Mouse (Mus musculus) forebrain, embryonic 10.5 days (tissue): ENCODE measurements around the gene Card9. TPM values are rescaled to one million over a fixed set of nuclear protein-coding genes. Genes with fewer than 3 reads are reported as not detected.

Source experiments
- DNase-seq: peaks from one replicate; pipeline ENCODE4 v3.0.0-alpha.2; 2017; ENCODE audit warnings: low spot score; ENCODE audit errors: extremely low spot score
- H3K27ac ChIP-seq: fragments of 300-500 bp; sonication (generic); 2 replicates; pipeline ENCODE4 v1.5.1; 2016; ENCODE audit warnings: mild to moderate bottlenecking
- H3K27me3 ChIP-seq: fragments of 300-500 bp; sonication (generic); 2 replicates; pipeline ENCODE4 v1.6.1; 2016; ENCODE audit warnings: mild to moderate bottlenecking; ENCODE audit not compliant: poor library complexity, severe bottlenecking
- H3K36me3 ChIP-seq: fragments of 300-500 bp; sonication (generic); replicated peaks from 2 replicates; pipeline ENCODE4 v1.6.1; 2016; ENCODE audit warnings: mild to moderate bottlenecking, moderate library complexity
- H3K4me1 ChIP-seq: fragments of 300-500 bp; sonication (generic); 2 replicates; pipeline ENCODE4 v1.6.1; 2016
- H3K4me3 ChIP-seq: fragments of 300-500 bp; sonication (generic); 2 replicates; pipeline ENCODE4 v1.5.1; 2016; ENCODE audit warnings: mild to moderate bottlenecking, moderate library complexity
- H3K9me3 ChIP-seq: fragments of 300-500 bp; sonication (generic); 2 replicates; pipeline ENCODE4 v1.6.1; 2016; ENCODE audit warnings: mild to moderate bottlenecking, moderate library complexity
- WGBS: fragments of 180-500 bp; shearing (Covaris S2); methylation state at CpG from one replicate; pipeline ENCODE4 v1.1.7; 2016; 5-methylcytosine and 5-hydroxymethylcytosine counted together
- polyA plus RNA-seq: library from polyadenylated mRNA; unstranded; fragments of >200 nt; fragmentation: Nextera tagmentation; extraction: Ambion mirVana; gene quantifications from 2 replicates; pipeline ENCODE4 v1.2.1, GENCODE M21; 2016

Card9 gene
- polyA plus RNA-seq, 1 experiment from 2014 or later: 1.2 TPM

DNA sequence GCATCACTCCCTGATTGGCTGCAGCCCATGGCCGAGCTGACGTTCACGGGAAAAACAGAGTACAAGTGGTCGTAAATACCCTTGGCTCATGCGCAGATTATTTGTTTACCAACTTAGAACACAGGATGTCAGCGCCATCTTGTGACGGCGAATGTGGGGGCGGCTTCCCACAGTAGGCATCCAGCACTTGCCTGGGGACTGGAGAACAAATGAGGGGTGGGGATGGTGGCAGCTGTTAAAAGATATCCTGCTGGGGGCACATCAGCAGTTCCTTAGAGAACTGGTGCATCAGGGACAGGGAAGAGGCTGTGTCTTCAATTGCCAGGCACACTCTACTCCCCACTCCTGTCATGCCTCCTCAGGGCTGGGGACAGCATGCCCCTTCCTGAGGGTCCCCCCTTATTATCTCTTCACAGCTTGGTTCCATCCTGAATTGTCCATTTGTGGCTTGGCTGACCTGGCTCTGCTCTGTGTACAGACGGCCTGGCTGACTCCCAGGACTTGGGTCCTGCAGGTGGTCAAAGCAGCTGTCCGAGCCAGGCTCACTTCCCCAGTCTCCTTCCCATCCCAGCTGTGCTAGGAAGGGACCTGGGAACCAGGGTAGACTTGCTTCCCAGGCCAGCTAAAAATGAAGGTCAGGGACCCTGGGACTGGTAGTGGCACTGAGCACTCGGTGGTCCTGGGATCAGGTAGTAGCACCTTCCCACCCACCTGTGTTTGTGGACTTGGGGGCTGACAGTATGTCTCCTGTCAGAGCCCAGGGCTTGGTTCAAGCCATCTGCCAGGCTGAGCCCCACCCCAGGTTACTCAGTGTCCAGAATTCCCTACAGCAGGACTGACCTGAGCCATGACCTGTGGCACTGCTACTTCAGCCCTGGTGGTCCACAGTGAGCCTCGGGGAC, 22.2 kb downstream of the Card9 start:
- WGBS: 92% methylated on average over 9 of the region's 13 CpGs

DNA sequence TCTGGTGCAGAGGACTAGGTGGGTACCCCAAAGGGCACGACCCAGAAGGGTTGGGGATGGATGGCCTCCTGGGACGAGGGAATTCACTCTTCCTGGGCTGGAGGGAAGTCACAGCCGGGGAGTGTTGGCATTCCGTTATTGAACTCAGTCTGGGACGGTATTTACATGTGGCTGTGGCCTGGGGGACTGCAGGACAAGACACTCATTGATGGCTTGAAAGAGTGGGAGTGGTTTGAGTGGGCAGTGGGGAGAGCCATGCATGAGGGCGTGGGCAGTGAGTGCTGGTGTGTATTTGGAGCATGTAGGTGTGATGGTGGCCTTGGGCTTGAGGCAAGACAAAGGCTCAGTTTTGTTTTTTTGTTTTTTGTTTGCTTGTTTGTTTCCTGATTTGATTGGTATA, 30.0 kb downstream of the Card9 start:
- no peaks in the 10 kb centered on the region for H3K9me3 ChIP-seq
- no peak overlapping the region for H3K27ac ChIP-seq
- DNase-seq: no peak
- peaks cover 70% of the 10 kb centered on the region for H3K36me3 ChIP-seq
- no peaks in the 10 kb centered on the region for H3K27me3 ChIP-seq
- 62% methylated on average over 6 of the region's 6 CpGs for WGBS
- H3K4me3 ChIP-seq: no peak overlapping the region
- H3K4me1 ChIP-seq: 0 out of 2 replicates have a peak, but pooled peaks cover 2% of the 10 kb centered on the region

More for the DNA sequence above, 22.2 kb downstream of the Card9 start:
- H3K27me3 ChIP-seq: no peaks in the 10 kb centered on the region
- H3K27ac ChIP-seq: no peak overlapping the region
- no peak for DNase-seq
- no peaks in the 10 kb centered on the region for H3K9me3 ChIP-seq
- H3K4me3 ChIP-seq: no peak overlapping the region
- no peaks in the 10 kb centered on the region for H3K4me1 ChIP-seq
- H3K36me3 ChIP-seq: peaks cover 53% of the 10 kb centered on the region

DNA sequence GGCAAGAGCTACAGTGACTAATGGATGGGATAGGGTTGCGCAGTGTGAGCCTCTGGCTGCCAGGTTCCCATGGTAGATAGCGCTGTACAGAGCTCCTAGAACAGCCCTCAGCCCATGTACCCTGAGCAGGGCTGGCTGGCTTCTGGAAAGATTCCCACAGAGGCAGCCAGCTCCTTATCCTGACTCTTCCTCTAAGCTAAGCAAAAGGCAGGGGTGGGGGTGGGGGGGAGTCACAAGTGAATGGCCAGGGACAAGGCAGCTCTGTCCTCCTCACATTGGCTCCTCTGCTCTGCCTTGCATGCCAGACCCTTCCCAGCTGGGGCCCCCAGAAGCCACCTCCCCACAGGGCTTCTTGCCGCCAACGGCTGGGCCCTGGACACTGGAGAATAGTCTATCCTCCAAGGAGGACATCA, 30.7 kb downstream of the Card9 start:
- Histone ChIP-seq H3K36me3 (peaks cover 77% of the 10 kb centered on the region), H3K27me3 (no peaks in the 10 kb centered on the region), H3K4me3 (no peak overlapping the region), H3K9me3 (no peaks in the 10 kb centered on the region), H3K4me1 (0 out of 2 replicates have a peak, but pooled peaks cover 2% of the 10 kb centered on the region), H3K27ac (0 out of 2 replicates have a peak overlapping the region, but pooled peaks have one; percentile 22)
- DNase-seq: no peak
- 80% methylated on average over 4 of the region's 4 CpGs for WGBS

DNA sequence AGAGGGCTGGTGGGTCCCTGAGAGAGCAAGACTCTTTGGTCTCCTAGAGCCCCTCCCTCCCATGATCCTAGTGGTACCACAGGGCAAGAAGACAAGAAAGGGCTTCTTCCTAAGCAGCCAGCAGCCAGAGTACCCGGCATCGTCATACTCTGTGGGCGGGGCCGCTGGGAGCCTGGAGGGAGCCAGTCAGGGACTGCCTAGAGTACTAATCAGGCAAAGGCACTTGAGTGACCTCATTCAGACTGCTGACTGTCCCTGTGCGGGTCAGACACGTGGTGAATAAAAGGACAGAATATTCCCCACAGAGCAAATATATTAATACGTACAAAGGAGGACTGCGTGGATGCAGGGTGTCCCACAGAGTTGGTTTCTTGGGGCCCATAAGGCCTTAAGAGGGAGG, 31.3 kb downstream of the Card9 start:
- 62% methylated on average over 8 of the region's 8 CpGs for WGBS
- no peak for DNase-seq
- 0 out of 2 replicates have a peak, but pooled peaks cover 2% of the 10 kb centered on the region for H3K4me1 ChIP-seq
- H3K36me3 ChIP-seq: peaks cover 83% of the 10 kb centered on the region
- no peaks in the 10 kb centered on the region for H3K27me3 ChIP-seq
- no peak overlapping the region for H3K4me3 ChIP-seq
- H3K9me3 ChIP-seq: no peaks in the 10 kb centered on the region
- H3K27ac ChIP-seq: no peak overlapping the region

DNA sequence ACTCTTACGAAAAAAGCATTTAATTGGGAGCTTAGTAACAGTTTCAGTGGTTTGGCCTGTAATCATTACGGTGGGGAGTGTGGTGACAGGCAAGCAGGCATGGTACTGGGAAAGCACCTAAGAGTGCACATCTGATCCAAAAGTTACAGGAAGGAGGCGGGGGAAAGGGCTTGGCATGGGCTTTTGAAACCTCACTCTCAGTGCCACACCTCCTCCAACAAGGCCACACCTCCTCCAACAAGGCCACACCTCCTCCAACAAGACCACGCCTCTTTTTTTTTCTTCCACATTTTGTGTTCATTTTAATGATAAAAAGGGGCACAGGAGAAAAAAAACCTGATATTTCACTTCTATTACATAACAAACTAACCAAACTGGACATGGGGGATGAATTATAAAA, 32.9 kb downstream of the Card9 start:
- Histone ChIP-seq H3K36me3 (peaks cover 96% of the 10 kb centered on the region), H3K9me3 (no peaks in the 10 kb centered on the region), H3K27ac (no peak overlapping the region), H3K27me3 (no peaks in the 10 kb centered on the region), H3K4me1 (0 out of 2 replicates have a peak, but pooled peaks cover 2% of the 10 kb centered on the region), H3K4me3 (no peak overlapping the region)
- WGBS: 94% methylated on average over 4 of the region's 4 CpGs
- DNase-seq: no peak

DNA sequence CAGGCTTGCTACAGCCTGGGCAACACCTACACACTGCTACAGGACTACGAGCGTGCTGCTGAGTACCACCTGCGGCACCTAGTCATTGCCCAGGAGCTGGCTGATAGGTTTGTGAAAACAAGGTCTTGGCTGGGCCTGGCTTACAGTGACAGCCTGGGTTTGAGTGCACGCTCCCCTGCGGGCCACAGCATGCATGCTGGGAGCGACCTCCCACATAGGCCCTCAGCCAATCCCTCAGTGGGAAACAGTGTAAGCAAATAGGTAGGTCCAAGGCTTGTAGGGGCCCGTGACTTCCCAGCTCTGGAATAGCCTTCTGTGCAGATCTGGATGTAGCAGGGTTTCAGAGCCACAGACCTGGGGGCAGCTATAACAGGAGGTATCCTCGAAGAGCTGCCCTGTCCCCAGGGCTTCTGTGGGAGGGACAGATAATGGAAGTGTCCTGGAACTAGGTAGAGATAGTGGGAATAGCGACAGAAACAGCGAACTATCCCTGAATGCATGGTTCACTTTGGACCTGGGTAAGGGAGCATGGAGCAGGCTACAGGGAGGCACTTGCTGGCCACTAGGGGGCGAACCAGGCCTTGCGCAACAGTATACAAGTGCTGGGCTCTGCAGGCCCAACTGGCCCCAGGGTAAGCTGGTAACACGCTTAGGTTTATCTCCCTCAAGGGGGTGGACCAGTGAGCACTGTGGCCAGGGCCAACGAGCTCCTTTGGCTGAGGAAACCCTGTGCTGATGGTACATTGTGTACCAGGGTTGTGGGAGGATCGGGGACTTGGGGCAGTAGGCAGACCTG, 35.1 kb downstream of the Card9 start:
- Histone ChIP-seq H3K4me3 (no peak overlapping the region), H3K4me1 (0 out of 2 replicates have a peak, but pooled peaks cover 2% of the 10 kb centered on the region), H3K36me3 (peaks cover 96% of the 10 kb centered on the region), H3K27ac (no peak overlapping the region), H3K27me3 (no peaks in the 10 kb centered on the region), H3K9me3 (no peaks in the 10 kb centered on the region)
- 69% methylated on average over 15 of the region's 15 CpGs for WGBS
- DNase-seq: peak; percentile 61

DNA sequence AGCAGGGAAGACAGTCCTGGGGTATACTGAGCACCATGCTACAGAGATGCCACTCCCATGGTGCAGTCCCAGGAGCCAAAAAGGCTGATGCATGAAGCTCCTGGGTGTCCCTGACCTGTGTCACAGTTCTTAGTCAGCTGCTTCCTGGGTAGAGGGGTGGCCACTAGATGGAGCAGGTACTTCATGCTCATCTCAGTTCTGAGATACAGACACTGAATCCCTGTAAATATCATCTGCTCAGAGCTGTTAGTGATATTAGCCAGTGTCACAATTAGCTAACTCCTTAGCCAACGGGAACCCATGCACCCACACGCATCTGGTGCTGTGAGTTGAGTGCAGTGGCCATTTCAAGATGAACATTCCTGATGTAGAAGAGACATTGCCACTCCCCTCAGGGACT, 35.8 kb downstream of the Card9 start:
- Histone ChIP-seq H3K27me3 (no peaks in the 10 kb centered on the region), H3K4me3 (no peak overlapping the region), H3K36me3 (peaks cover 96% of the 10 kb centered on the region), H3K27ac (no peak overlapping the region), H3K4me1 (peaks cover 9% of the 10 kb centered on the region), H3K9me3 (no peaks in the 10 kb centered on the region)
- DNase-seq: no peak
- WGBS: 94% methylated on average over 2 of the region's 2 CpGs

DNA sequence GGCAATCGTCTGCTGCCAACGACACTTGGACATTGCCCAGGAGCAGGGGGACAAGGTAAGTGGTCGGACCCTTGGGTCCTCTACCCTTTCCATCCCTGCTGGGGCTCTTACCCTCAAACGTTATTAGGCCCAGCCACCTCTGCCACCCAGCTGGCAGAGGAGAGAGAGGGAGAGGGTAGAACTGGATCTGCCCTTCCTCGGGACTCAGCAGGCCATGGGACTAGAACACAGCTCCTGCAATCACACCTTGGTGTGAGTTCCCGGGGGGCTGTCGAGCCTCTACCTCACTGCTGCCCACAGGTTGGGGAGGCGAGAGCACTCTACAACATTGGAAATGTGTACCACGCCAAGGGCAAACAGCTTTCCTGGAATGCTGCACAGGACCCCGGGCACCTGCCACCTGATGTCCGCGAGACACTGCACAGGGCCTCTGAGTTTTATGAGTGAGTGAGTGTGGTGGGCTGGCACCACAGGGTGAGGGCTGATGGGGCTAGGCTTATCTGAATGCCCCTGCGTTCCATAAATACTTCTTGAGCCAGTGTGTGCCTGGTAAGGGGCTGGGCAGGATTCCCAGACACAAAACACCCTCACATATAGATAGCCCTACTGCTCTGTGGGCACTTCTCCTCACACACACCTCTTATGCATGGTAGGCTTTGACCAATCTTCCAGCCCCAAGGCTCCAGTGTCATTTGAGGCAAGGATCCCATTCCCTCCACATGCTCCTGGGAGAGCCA, 37.0 kb downstream of the Card9 start:
- DNase-seq: no peak
- Histone ChIP-seq H3K9me3 (no peaks in the 10 kb centered on the region), H3K4me3 (no peak overlapping the region), H3K4me1 (peaks cover 15% of the 10 kb centered on the region), H3K27me3 (no peaks in the 10 kb centered on the region), H3K27ac (no peak overlapping the region), H3K36me3 (peaks cover 96% of the 10 kb centered on the region)
- 95% methylated on average over 13 of the region's 13 CpGs for WGBS

DNA sequence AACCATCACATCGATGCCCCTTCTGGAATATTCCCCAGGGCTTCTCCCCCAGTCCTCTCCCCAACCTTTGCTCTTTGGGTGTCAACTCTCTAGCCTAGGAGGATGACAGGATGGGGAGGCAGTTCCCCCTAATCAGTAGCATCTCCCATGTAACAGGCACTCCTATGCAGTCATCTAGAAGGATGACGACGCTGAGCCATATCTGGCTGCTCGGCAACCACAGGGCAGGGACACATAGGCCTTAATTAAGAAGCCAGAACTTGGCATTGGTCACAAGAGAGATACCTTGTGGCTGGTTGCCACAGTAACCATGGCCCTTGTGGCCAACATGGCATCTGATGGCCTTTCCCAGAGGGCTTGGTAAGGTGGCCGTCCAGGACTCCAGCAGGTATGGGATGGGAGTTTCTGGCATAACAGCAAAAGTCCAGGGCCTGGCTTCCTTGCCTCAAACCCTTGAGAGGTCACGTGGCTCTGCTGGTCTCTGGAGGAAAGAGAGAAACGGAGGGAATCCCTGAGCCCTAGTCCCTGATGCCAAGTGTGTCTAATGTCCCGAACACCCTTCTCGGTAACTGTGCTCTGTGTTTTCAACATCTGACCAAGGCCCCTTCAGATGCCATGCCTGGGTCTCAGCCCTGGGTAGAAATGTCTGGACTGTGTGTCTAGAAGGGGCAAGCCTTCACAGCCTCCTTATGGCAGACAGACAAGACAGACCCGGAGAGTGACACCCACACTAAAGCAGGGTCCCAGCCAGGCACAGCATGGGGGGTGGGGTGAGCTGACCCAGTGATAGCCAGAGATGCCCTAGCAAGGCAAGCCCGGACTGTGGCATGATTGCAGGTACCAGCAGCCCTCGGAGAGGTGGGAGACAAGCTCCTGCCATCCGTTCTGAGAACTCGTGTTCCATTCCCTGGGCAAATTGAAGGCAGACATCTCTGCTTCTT, 40.2 kb downstream of the Card9 start:
- H3K9me3 ChIP-seq: no peaks in the 10 kb centered on the region
- peaks cover 48% of the 10 kb centered on the region for H3K4me1 ChIP-seq
- H3K27ac ChIP-seq: no peak overlapping the region
- WGBS: 93% methylated on average over 14 of the region's 14 CpGs
- H3K27me3 ChIP-seq: no peaks in the 10 kb centered on the region
- no peak for DNase-seq
- H3K4me3 ChIP-seq: no peak overlapping the region
- H3K36me3 ChIP-seq: peaks cover 86% of the 10 kb centered on the region

DNA sequence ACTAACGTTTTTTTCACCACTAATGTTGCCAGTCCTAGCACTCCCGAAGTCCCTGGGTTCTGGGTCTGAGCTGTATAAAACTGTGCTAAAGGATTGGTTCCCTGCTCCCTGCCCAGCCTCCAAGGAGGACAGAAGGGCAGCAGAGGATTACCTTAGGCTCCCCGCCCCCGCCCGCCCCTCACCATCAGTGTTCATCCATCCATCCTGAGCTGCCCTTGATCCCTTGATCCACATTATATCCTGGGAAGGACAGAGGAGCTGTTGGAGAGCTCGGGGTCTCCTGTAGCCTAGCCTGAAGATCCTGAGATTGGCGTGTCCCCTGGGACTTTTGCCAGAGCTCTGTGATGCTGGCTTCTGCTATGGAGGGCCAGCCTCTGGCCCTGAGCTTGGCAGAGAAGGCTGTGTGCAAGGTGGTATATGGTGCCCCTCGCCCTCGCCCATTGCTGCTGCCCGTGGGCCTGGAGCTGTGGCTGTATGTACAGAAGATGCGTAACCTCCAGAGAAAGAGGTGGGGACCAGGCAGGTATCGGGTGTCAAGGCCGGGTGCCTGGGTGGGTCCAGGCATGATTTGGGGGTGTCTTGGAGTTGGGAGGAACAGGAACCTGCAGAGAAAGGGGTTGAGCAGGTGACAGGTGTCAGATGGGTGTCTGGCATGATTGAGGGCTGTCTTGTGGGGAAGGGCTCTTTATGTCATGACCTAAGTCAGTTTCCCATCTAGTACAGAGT, 41.0 kb downstream of the Card9 start:
- no peak for DNase-seq
- H3K4me1 ChIP-seq: peaks cover 55% of the 10 kb centered on the region
- H3K4me3 ChIP-seq: no peak overlapping the region
- H3K36me3 ChIP-seq: peaks cover 78% of the 10 kb centered on the region
- no peaks in the 10 kb centered on the region for H3K27me3 ChIP-seq
- 90% methylated on average over 13 of the region's 13 CpGs for WGBS
- no peaks in the 10 kb centered on the region for H3K9me3 ChIP-seq
- no peak overlapping the region for H3K27ac ChIP-seq

DNA sequence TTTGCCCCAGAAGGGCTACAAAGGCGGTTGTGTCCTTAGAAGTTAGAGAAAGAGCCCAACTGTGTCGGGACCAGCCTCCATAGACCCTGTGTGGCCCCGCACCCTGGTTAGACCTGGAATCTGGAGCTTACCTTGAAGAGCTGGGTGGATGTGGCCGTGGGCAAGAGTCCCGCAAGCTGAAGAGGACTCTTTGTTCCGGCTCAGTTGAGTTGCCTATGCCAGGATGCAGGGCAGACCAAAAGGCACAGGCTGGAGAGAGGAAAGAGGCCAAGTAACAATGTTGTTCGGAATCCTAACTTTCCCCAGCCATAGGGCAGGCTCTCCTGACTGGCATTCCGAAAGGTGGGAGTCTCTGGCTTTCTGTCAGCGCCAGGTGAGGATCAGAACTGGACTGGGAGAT, 41.6 kb downstream of the Card9 start:
- H3K27ac ChIP-seq: 0 out of 2 replicates have a peak overlapping the region, but pooled peaks have one; percentile 51
- H3K4me3 ChIP-seq: no peak overlapping the region
- 91% methylated on average over 9 of the region's 9 CpGs for WGBS
- H3K36me3 ChIP-seq: peaks cover 72% of the 10 kb centered on the region
- no peak for DNase-seq
- no peaks in the 10 kb centered on the region for H3K27me3 ChIP-seq
- H3K9me3 ChIP-seq: no peaks in the 10 kb centered on the region
- peaks cover 61% of the 10 kb centered on the region for H3K4me1 ChIP-seq
